Mouse (Mus musculus) limb, embryonic 14.5 days (tissue): ENCODE measurements around the gene Ankrd13b. TPM values are rescaled to one million over a fixed set of nuclear protein-coding genes. Genes with fewer than 3 reads are reported as not detected.

Source experiments
- ATAC-seq: fragments of 200-750 bp; cut with Nextera tagmentation; 2 replicates; pipeline ENCODE4 v1.8.0; 2017; ENCODE audit warnings: low read depth, moderate number of reproducible peaks, moderate TSS enrichment; ENCODE audit not compliant: low FRiP score
- DNase-seq: peaks from one replicate; pipeline ENCODE4 v3.0.0-alpha.2; 2015; ENCODE audit warnings: low spot score
- H3K27ac ChIP-seq: fragments of 300-500 bp; sonication (generic); replicated peaks from 2 replicates; pipeline ENCODE4 v1.5.1; 2014; ENCODE audit warnings: low read depth, mild to moderate bottlenecking, low read length, moderate library complexity, mixed read lengths
- H3K27me3 ChIP-seq: fragments of 300-500 bp; sonication (generic); 2 replicates; pipeline ENCODE4 v1.6.1; 2014; ENCODE audit warnings: low read length, mixed read lengths; ENCODE audit not compliant: control insufficient read depth, insufficient read depth
- H3K36me3 ChIP-seq: fragments of 300-500 bp; sonication (generic); 2 replicates; pipeline ENCODE4 v1.6.1; 2014; ENCODE audit warnings: mild to moderate bottlenecking, low read length, moderate library complexity, mixed read lengths; ENCODE audit not compliant: control insufficient read depth, insufficient read depth
- H3K4me1 ChIP-seq: fragments of 300-500 bp; sonication (generic); 2 replicates; pipeline ENCODE4 v1.6.1; 2014; ENCODE audit warnings: antibody characterized with exemption, low read length, mixed read lengths; ENCODE audit not compliant: control insufficient read depth, insufficient read depth
- H3K4me2 ChIP-seq: fragments of 300-500 bp; sonication (generic); replicated peaks from 2 replicates; pipeline ENCODE4 v1.6.1; 2014; ENCODE audit warnings: low read depth, mild to moderate bottlenecking, low read length, moderate library complexity; ENCODE audit not compliant: severe bottlenecking
- H3K4me3 ChIP-seq: fragments of 300-500 bp; sonication (generic); replicated peaks from 2 replicates; pipeline ENCODE4 v1.5.1; 2014; ENCODE audit warnings: low read length
- H3K9ac ChIP-seq: fragments of 300-500 bp; sonication (generic); 2 replicates; pipeline ENCODE4 v1.6.1; 2014; ENCODE audit warnings: mild to moderate bottlenecking, low read depth, low read length, moderate library complexity; ENCODE audit not compliant: severe bottlenecking
- H3K9me3 ChIP-seq: fragments of 300-500 bp; sonication (generic); 2 replicates; pipeline ENCODE4 v1.6.1; 2016; ENCODE audit warnings: low read length; ENCODE audit not compliant: control insufficient read depth
- POLR2A ChIP-seq: fragments of 200-500 bp; IDR thresholded peaks from 2 replicates; pipeline ENCODE4 v1.8.0; 2012; ENCODE audit warnings: inconsistent platforms, mild to moderate bottlenecking, moderate library complexity, borderline replicate concordance; ENCODE audit not compliant: insufficient read depth, insufficient read length; ENCODE audit errors: extremely low read depth
- WGBS: fragments of 180-500 bp; shearing (Covaris S2); extraction: QIAGEN DNeasy Blood & Tissue Kit; methylation state at CpG from one replicate; pipeline ENCODE4 v1.1.7; 2014; 5-methylcytosine and 5-hydroxymethylcytosine counted together
- polyA plus RNA-seq, 2 experiments: library from polyadenylated mRNA; depleted of rRNA in 1 of 2; stranded (reverse) in 1 of 2; unstranded in 1 of 2; fragments of >200 nt; fragmentation: Nextera tagmentation in 1 of 2; extraction: Ambion mirVana in 1 of 2; gene quantifications; 2 replicates each; pipeline versions ENCODE4 v1.2.1 to v1.2.3; 2012 to 2014

The Ankrd13b gene
- polyA plus RNA-seq, 2 experiments = 13.9 to 98.1 TPM

- 76% methylated on average over 12 of the region's 12 CpGs for WGBS
- Histone ChIP-seq H3K9me3 (no peaks in the 10 kb centered on the region), H3K36me3 (peaks cover 42% of the 10 kb centered on the region), H3K4me2 (no peak overlapping the region), H3K9ac (peak overlapping the region; percentile 28; the same call in 1 of the 2 replicates), H3K27me3 (no peaks in the 10 kb centered on the region), H3K4me3 (no peak overlapping the region), H3K4me1 (peaks cover 25% of the 10 kb centered on the region), H3K27ac (no peak overlapping the region)
- ATAC-seq = no peak
- DNase-seq = no peak
- no peak for TF ChIP-seq POLR2A
Measured at GRCm38 (mm10) chr11:77498261-77499139, 9.0 kb upstream of the Ankrd13b start.

GRCm38 (mm10) chr11:77497851-77498250 lies 8.4 kb upstream of the Ankrd13b start:
- peaks cover 36% of the 10 kb centered on the region for H3K36me3 ChIP-seq
- no peak overlapping the region for H3K4me3 ChIP-seq
- H3K27me3 ChIP-seq = no peaks in the 10 kb centered on the region
- H3K27ac ChIP-seq = no peak overlapping the region
- no peak overlapping the region for H3K4me2 ChIP-seq
- no peak for ATAC-seq
- 53% methylated on average over 4 of the region's 4 CpGs for WGBS
- no peak for TF ChIP-seq POLR2A
- H3K4me1 ChIP-seq = peaks cover 25% of the 10 kb centered on the region
- no peak for DNase-seq
- H3K9me3 ChIP-seq = no peaks in the 10 kb centered on the region
- H3K9ac ChIP-seq = peak overlapping the region; percentile 28; the same call in 1 of the 2 replicates

GRCm38 (mm10) chr11:77497341-77497756 lies 7.9 kb upstream of the Ankrd13b start:
- no peak for ATAC-seq
- WGBS = 17% methylated on average over 6 of the region's 6 CpGs
- no peaks in the 10 kb centered on the region for H3K9me3 ChIP-seq
- peak overlapping the region; percentile 63; the same call in 1 of the 2 replicates for H3K27ac ChIP-seq
- H3K4me1 ChIP-seq = peaks cover 29% of the 10 kb centered on the region
- peaks cover 31% of the 10 kb centered on the region for H3K36me3 ChIP-seq
- no peaks in the 10 kb centered on the region for H3K27me3 ChIP-seq
- no peak overlapping the region for H3K9ac ChIP-seq
- peak; percentile 66 for DNase-seq
- no peak overlapping the region for H3K4me3 ChIP-seq
- H3K4me2 ChIP-seq = no peak overlapping the region
- no peak for TF ChIP-seq POLR2A

GRCm38 (mm10) chr11:77495507-77495906 lies 6.0 kb upstream of the Ankrd13b start:
- no peak for TF ChIP-seq POLR2A
- peaks cover 36% of the 10 kb centered on the region for H3K4me1 ChIP-seq
- H3K4me2 ChIP-seq = 0 out of 2 replicates have a peak overlapping the region, but pooled peaks have one; percentile 3
- no peak overlapping the region for H3K27ac ChIP-seq
- H3K9ac ChIP-seq = no peak overlapping the region
- no peak overlapping the region for H3K4me3 ChIP-seq
- H3K9me3 ChIP-seq = no peaks in the 10 kb centered on the region
- DNase-seq (no peak), ATAC-seq (no peak)
- no peaks in the 10 kb centered on the region for H3K27me3 ChIP-seq
- peaks cover 17% of the 10 kb centered on the region for H3K36me3 ChIP-seq

GRCm38 (mm10) chr11:77494782-77495181 lies 5.3 kb upstream of the Ankrd13b start:
- ATAC-seq (no peak), DNase-seq (no peak)
- 81% methylated on average over 6 of the region's 6 CpGs for WGBS
- TF ChIP-seq POLR2A = no peak
- Histone ChIP-seq H3K9ac (no peak overlapping the region), H3K4me2 (peak overlapping the region; percentile 90), H3K4me3 (peak overlapping the region; percentile 76), H3K27me3 (no peaks in the 10 kb centered on the region), H3K36me3 (peaks cover 10% of the 10 kb centered on the region), H3K4me1 (peaks cover 40% of the 10 kb centered on the region), H3K27ac (peak overlapping the region; percentile 80; the same call in 1 of the 2 replicates), H3K9me3 (no peaks in the 10 kb centered on the region)
